Mouse (Mus musculus): ENCODE measurements around the gene Coq8b. TPM values are rescaled to one million over a fixed set of nuclear protein-coding genes. Genes with fewer than 3 reads are reported as not detected.

Coq8b gene
- polyA plus RNA-seq, 1 experiment from 2014 or later, result 21.1 TPM

DNA sequence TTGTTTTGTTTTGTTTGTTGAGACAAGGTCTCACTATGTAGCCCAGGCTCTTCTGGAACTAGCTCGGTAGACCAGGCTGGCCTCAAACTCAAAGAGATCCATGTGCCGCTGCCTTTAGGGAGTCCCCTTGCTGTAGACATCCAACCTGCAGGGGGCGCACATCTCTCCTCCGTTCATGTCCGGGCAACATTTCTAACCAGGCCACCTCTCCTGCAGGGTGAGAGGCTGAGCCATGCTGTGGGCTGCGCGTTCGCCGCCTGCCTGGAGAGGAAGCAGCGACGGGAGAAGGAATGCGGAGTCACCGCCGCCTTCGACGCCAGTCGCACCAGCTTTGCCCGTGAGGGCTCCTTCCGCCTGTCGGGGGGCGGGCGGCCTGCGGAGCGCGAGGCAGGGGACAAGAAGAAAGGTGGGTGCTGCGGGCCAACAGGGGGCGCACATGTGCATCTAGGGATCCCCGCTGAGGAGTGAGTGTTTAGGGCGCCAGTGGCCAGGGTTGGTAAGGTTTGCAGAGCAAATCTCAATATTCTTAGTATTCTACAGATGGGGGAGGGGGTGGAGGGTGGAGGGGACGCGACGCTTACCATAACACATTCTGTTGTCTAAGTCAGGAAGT is 41.0 kb downstream of the Coq8b start:
- no peaks in the 10 kb centered on the region for H3K9me3 ChIP-seq (replicated peaks; ENCODE audit: control insufficient read depth, low read length)
- H3K27me3 ChIP-seq (replicated peaks; ENCODE audit: control insufficient read depth, insufficient read depth, low read length), result no peaks in the 10 kb centered on the region
- no peak overlapping the region for H3K9ac ChIP-seq (ENCODE audit: low read length)
- H3K4me3 ChIP-seq (ENCODE audit: low read depth, low read length), result no peak overlapping the region
- ATAC-seq (0 out of 2 replicates have a peak, but pooled peaks have one; percentile 18), DNase-seq (ENCODE audit: low spot score) (peak; percentile 27)
- no peaks in the 10 kb centered on the region for H3K4me1 ChIP-seq (ENCODE audit: control insufficient read depth, insufficient read depth, low read length)
- peaks cover 94% of the 10 kb centered on the region for H3K36me3 ChIP-seq (ENCODE audit: control insufficient read depth, insufficient read depth, low read length)
- WGBS, result 62% methylated on average over 32 of the region's 32 CpGs
- no peak overlapping the region for H3K27ac ChIP-seq (ENCODE audit: low read depth, low read length)
- no peak overlapping the region for H3K4me2 ChIP-seq (ENCODE audit: low read length)

- Histone ChIP-seq H3K27me3 (replicated peaks; ENCODE audit: control insufficient read depth, insufficient read depth, low read length) (no peaks in the 10 kb centered on the region), H3K4me2 (ENCODE audit: low read length) (no peak overlapping the region), H3K27ac (ENCODE audit: low read depth, low read length) (no peak overlapping the region), H3K4me1 (ENCODE audit: control insufficient read depth, insufficient read depth, low read length) (no peaks in the 10 kb centered on the region), H3K9me3 (replicated peaks; ENCODE audit: control insufficient read depth, low read length) (no peaks in the 10 kb centered on the region), H3K9ac (ENCODE audit: low read length) (no peak overlapping the region), H3K4me3 (ENCODE audit: low read depth, low read length) (no peak overlapping the region), H3K36me3 (ENCODE audit: control insufficient read depth, insufficient read depth, low read length) (peaks cover 94% of the 10 kb centered on the region)
- no peak for ATAC-seq
- no peak for DNase-seq (ENCODE audit: low spot score)
- 91% methylated on average over 4 of the region's 4 CpGs for WGBS
These were observed 42.1 kb downstream of the Coq8b start for GRCm38 (mm10) chr7:27274916-27275315.

GRCm38 (mm10) chr7:27276021-27276420 is 43.2 kb downstream of the Coq8b start:
- H3K9ac ChIP-seq (ENCODE audit: low read length), result no peak overlapping the region

GRCm38 (mm10) chr7:27277191-27277590 is 44.4 kb downstream of the Coq8b start:
- Histone ChIP-seq H3K4me2 (ENCODE audit: low read length) (no peak overlapping the region), H3K27ac (ENCODE audit: low read depth, low read length) (no peak overlapping the region), H3K9ac (ENCODE audit: low read length) (no peak overlapping the region), H3K4me3 (ENCODE audit: low read depth, low read length) (no peak overlapping the region), H3K27me3 (replicated peaks; ENCODE audit: control insufficient read depth, insufficient read depth, low read length) (no peaks in the 10 kb centered on the region), H3K4me1 (ENCODE audit: control insufficient read depth, insufficient read depth, low read length) (no peaks in the 10 kb centered on the region), H3K9me3 (replicated peaks; ENCODE audit: control insufficient read depth, low read length) (no peaks in the 10 kb centered on the region), H3K36me3 (ENCODE audit: control insufficient read depth, insufficient read depth, low read length) (peaks cover 94% of the 10 kb centered on the region)
- DNase-seq (ENCODE audit: low spot score), result no peak
- WGBS, result 90% methylated on average over 3 of the region's 3 CpGs
- ATAC-seq, result no peak

More at GRCm38 (mm10) chr7:27276021-27276420, 43.2 kb downstream of the Coq8b start:
- H3K4me2 ChIP-seq (ENCODE audit: low read length), result no peak overlapping the region
- H3K36me3 ChIP-seq (ENCODE audit: control insufficient read depth, insufficient read depth, low read length), result peaks cover 94% of the 10 kb centered on the region
- no peak for DNase-seq (ENCODE audit: low spot score)
- 67% methylated on average over 7 of the region's 7 CpGs for WGBS
- no peak overlapping the region for H3K4me3 ChIP-seq (ENCODE audit: low read depth, low read length)
- H3K4me1 ChIP-seq (ENCODE audit: control insufficient read depth, insufficient read depth, low read length), result no peaks in the 10 kb centered on the region
- no peaks in the 10 kb centered on the region for H3K27me3 ChIP-seq (replicated peaks; ENCODE audit: control insufficient read depth, insufficient read depth, low read length)
- no peak for ATAC-seq
- no peak overlapping the region for H3K27ac ChIP-seq (ENCODE audit: low read depth, low read length)
- no peaks in the 10 kb centered on the region for H3K9me3 ChIP-seq (replicated peaks; ENCODE audit: control insufficient read depth, low read length)

DNA sequence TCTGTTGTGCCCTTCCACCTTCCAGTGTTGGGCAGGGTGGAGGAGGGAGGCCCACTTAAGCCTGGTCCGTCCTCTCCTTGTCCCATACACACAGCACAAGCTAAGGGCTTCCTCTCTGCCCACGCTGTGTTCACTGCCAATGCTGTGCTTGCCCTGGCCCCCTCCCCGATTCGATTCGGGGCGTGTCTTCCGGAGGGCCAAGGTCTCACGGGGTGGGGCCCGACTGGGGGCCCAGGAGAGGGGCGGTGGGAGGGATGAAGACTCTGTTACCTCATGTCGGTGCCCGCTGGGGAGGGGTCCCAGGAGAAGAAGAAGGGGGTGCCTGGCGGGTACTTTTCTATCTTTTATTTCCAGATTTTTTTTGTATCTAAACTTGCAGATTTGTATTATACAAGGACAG is 48.9 kb downstream of the Coq8b start:
- H3K9ac ChIP-seq (ENCODE audit: low read length), result no peak overlapping the region
- H3K4me1 ChIP-seq (ENCODE audit: control insufficient read depth, insufficient read depth, low read length), result no peaks in the 10 kb centered on the region
- no peaks in the 10 kb centered on the region for H3K9me3 ChIP-seq (replicated peaks; ENCODE audit: control insufficient read depth, low read length)
- no peaks in the 10 kb centered on the region for H3K27me3 ChIP-seq (replicated peaks; ENCODE audit: control insufficient read depth, insufficient read depth, low read length)
- WGBS, result 79% methylated on average over 13 of the region's 13 CpGs
- H3K4me3 ChIP-seq (ENCODE audit: low read depth, low read length), result no peak overlapping the region
- ATAC-seq (no peak), DNase-seq (ENCODE audit: low spot score) (no peak)
- no peak overlapping the region for H3K4me2 ChIP-seq (ENCODE audit: low read length)
- H3K36me3 ChIP-seq (ENCODE audit: control insufficient read depth, insufficient read depth, low read length), result peaks cover 57% of the 10 kb centered on the region
- H3K27ac ChIP-seq (ENCODE audit: low read depth, low read length), result no peak overlapping the region

DNA sequence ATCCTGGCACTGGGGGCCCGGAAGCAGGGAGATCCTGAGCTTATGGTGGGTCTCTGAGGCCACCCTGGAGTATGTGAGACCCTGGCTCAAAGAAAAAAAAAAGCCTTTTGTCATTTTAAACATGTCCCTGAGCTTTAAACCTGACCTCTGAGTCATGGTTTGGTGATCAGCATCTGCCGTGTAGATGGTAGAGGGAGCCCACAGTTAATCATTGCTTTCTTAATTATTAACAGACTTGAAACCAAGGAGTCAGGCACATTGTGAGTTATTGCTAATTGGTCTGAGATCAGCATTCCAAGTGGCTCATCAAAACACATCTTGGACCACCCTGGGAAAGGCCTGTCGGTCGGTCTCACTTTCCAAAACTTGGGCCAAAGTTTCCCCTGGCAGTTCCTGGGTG is 49.4 kb downstream of the Coq8b start:
- 62% methylated on average over 4 of the region's 4 CpGs for WGBS
- Histone ChIP-seq H3K9ac (ENCODE audit: low read length) (no peak overlapping the region), H3K4me3 (ENCODE audit: low read depth, low read length) (no peak overlapping the region), H3K36me3 (ENCODE audit: control insufficient read depth, insufficient read depth, low read length) (peaks cover 52% of the 10 kb centered on the region), H3K4me1 (ENCODE audit: control insufficient read depth, insufficient read depth, low read length) (no peaks in the 10 kb centered on the region), H3K27me3 (replicated peaks; ENCODE audit: control insufficient read depth, insufficient read depth, low read length) (no peaks in the 10 kb centered on the region), H3K27ac (ENCODE audit: low read depth, low read length) (no peak overlapping the region), H3K4me2 (ENCODE audit: low read length) (no peak overlapping the region), H3K9me3 (replicated peaks; ENCODE audit: control insufficient read depth, low read length) (no peaks in the 10 kb centered on the region)
- ATAC-seq (no peak), DNase-seq (ENCODE audit: low spot score) (no peak)

DNA sequence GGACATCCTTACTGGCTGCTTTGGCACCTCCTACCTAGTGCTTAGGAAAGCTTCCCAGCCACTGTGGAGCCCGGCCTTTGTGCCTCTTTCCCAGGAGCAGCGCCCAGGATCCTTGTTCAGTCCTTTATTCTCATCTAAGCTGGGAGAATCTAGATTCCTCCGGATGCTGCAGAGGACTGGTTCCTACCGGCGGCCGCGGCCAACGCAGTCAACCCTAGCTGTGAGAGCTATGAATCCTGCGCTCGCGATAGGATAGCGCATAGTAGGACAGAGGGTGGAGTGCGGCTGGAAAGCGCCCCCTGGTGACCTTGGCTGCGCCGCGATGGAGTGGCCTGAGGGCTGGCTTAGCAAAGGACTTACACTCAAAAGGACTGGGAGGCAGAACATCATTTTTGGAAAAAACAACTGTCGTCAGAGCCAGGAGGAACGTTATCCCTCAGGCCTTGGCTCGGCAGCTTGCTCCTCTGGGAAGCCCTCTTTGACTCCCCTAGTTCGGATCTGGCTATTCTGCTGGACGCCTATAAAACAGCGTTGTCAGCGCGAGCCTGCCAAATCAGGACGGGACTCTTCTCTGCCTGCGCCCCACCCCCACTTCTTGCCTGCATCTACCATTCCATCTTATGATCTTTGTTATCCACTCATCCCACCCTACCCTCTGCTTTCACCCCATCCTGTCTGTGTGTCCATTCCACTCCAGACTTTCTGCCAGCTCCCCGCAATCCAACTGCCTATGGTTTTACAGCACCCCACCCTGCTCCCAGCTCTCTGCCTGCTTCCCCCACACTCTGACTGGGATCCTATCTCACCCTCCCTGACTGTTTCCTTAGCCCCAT is 52.3 kb downstream of the Coq8b start:
- peaks cover 23% of the 10 kb centered on the region for H3K36me3 ChIP-seq (ENCODE audit: control insufficient read depth, insufficient read depth, low read length)
- H3K4me3 ChIP-seq (ENCODE audit: low read depth, low read length), result no peak overlapping the region
- DNase-seq (ENCODE audit: low spot score) (no peak), ATAC-seq (peak; percentile 56)
- no peaks in the 10 kb centered on the region for H3K4me1 ChIP-seq (ENCODE audit: control insufficient read depth, insufficient read depth, low read length)
- no peak overlapping the region; the same call in 1 of the 2 replicates for H3K9ac ChIP-seq (ENCODE audit: low read length)
- H3K9me3 ChIP-seq (replicated peaks; ENCODE audit: control insufficient read depth, low read length), result no peaks in the 10 kb centered on the region
- H3K27ac ChIP-seq (ENCODE audit: low read depth, low read length), result no peak overlapping the region
- peak overlapping the region; percentile 28; the same call in 1 of the 2 replicates for H3K4me2 ChIP-seq (ENCODE audit: low read length)
- WGBS, result under 1% methylated on average over 28 of the region's 28 CpGs
- H3K27me3 ChIP-seq (replicated peaks; ENCODE audit: control insufficient read depth, insufficient read depth, low read length), result no peaks in the 10 kb centered on the region

DNA sequence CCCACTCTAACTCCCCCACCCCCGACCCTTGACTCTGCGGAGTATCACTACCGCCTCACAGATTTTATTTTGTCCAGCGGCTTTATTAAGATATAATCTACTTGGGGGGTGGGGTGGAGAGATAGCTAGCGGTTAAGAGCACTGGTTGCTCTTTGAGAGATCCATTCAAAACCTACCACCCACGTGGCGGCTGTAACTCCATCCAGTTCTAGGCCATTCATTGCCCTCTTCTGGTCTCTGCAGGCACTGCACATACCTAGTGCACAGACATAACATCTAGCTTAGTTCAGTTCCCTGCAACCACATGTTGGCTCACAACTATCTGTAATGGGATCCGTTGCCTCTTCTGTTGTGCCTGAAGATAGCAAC is 52.9 kb downstream of the Coq8b start:
- Histone ChIP-seq H3K4me1 (ENCODE audit: control insufficient read depth, insufficient read depth, low read length) (no peaks in the 10 kb centered on the region), H3K27me3 (replicated peaks; ENCODE audit: control insufficient read depth, insufficient read depth, low read length) (no peaks in the 10 kb centered on the region), H3K4me2 (ENCODE audit: low read length) (0 out of 2 replicates have a peak overlapping the region, but pooled peaks have one; percentile 28), H3K4me3 (ENCODE audit: low read depth, low read length) (no peak overlapping the region), H3K9ac (ENCODE audit: low read length) (no peak overlapping the region), H3K27ac (ENCODE audit: low read depth, low read length) (no peak overlapping the region), H3K9me3 (replicated peaks; ENCODE audit: control insufficient read depth, low read length) (no peaks in the 10 kb centered on the region), H3K36me3 (ENCODE audit: control insufficient read depth, insufficient read depth, low read length) (peaks cover 18% of the 10 kb centered on the region)
- DNase-seq (ENCODE audit: low spot score) (peak; percentile 84), ATAC-seq (peak; percentile 85)
- WGBS, result 5% methylated on average over 8 of the region's 8 CpGs

DNA sequence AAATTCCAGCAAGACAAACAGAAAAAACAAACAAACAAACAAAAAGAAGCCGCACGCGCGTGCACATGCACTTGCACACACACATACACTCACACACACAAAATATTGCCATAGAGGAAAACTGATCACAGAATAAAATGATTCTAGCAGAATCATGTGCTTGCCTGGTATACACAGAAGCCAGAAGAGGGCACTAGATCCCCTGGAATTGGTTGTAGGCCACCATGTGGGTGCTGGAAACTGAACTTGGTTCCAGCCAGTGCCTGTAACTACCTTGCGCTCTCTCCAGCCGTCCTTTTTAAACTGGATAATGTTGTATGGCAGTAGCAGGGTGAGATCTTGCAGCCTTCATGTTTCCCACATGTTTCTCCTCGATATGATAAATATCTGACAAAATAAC is 55.9 kb downstream of the Coq8b start:
- ATAC-seq (no peak), DNase-seq (ENCODE audit: low spot score) (no peak)
- no peaks in the 10 kb centered on the region for H3K27me3 ChIP-seq (replicated peaks; ENCODE audit: control insufficient read depth, insufficient read depth, low read length)
- H3K4me3 ChIP-seq (ENCODE audit: low read depth, low read length), result no peak overlapping the region
- no peak overlapping the region for H3K9ac ChIP-seq (ENCODE audit: low read length)
- no peak overlapping the region for H3K4me2 ChIP-seq (ENCODE audit: low read length)
- no peaks in the 10 kb centered on the region for H3K9me3 ChIP-seq (replicated peaks; ENCODE audit: control insufficient read depth, low read length)
- H3K36me3 ChIP-seq (ENCODE audit: control insufficient read depth, insufficient read depth, low read length), result no peaks in the 10 kb centered on the region
- H3K27ac ChIP-seq (ENCODE audit: low read depth, low read length), result no peak overlapping the region
- WGBS, result 87% methylated on average over 7 of the region's 7 CpGs
- H3K4me1 ChIP-seq (ENCODE audit: control insufficient read depth, insufficient read depth, low read length), result no peaks in the 10 kb centered on the region

All from forebrain, embryonic 14.5 days (tissue).